Mouse (Mus musculus) ES-Bruce4 (cell line): ENCODE measurements around the gene Kctd13. TPM values are rescaled to one million over a fixed set of nuclear protein-coding genes. Genes with fewer than 3 reads are reported as not detected.
"Not testable (repeated sequence)": the region's sequence is repeated elsewhere in the genome, so short reads cannot be mapped to it uniquely, and the experiment has no call there.

ENCODE experiments used
- H3K27ac ChIP-seq: 2 replicates; pipeline ENCODE4 v1.5.1; 2012; ENCODE audit warnings: low read length, inconsistent platforms; ENCODE audit not compliant: insufficient read depth
- H3K27me3 ChIP-seq: 2 replicates; pipeline ENCODE4 v1.6.1; 2012; ENCODE audit warnings: mild to moderate bottlenecking, low read length, inconsistent platforms; ENCODE audit not compliant: control insufficient read depth, poor library complexity, insufficient read depth, severe bottlenecking
- H3K36me3 ChIP-seq: 2 replicates; pipeline ENCODE4 v1.6.1; 2012; ENCODE audit warnings: inconsistent platforms, mild to moderate bottlenecking, low read length, moderate library complexity; ENCODE audit not compliant: control insufficient read depth, poor library complexity, insufficient read depth, severe bottlenecking
- H3K4me1 ChIP-seq: one replicate; pipeline ENCODE4 v1.8.1; 2011; ENCODE audit warnings: low read length; ENCODE audit not compliant: control insufficient read depth, insufficient read depth
- H3K4me3 ChIP-seq: 2 replicates; pipeline ENCODE4 v1.5.1; 2011; ENCODE audit warnings: low read depth, mild to moderate bottlenecking, low read length
- H3K9ac ChIP-seq: 2 replicates; pipeline ENCODE4 v1.6.1; 2012; ENCODE audit warnings: low read depth, mild to moderate bottlenecking, inconsistent platforms; ENCODE audit not compliant: poor library complexity, severe bottlenecking
- H3K9me3 ChIP-seq: replicated peaks from 2 replicates; pipeline ENCODE4 v1.6.1; 2012; ENCODE audit warnings: mild to moderate bottlenecking, low read length, inconsistent platforms; ENCODE audit not compliant: control insufficient read depth, poor library complexity, insufficient read depth, severe bottlenecking
- CTCF ChIP-seq: IDR thresholded peaks from one replicate; pipeline ENCODE4 v1.8.1; 2011; ENCODE audit warnings: low read depth, low read length
- EP300 ChIP-seq: IDR thresholded peaks from 2 replicates; pipeline ENCODE4 v1.6.1; 2011; ENCODE audit warnings: low read depth, low read length; ENCODE audit not compliant: insufficient read depth
- POLR2A ChIP-seq: IDR thresholded peaks from one replicate; pipeline ENCODE4 v1.8.1; 2011; ENCODE audit warnings: low read length; ENCODE audit not compliant: insufficient read depth
- polyA plus RNA-seq: library from polyadenylated mRNA; stranded (reverse); fragments of >200 nt; gene quantifications from 2 replicates; pipeline ENCODE4 v1.2.4, GENCODE M21; 2011; ENCODE audit warnings: low read depth; ENCODE audit not compliant: missing spikeins, insufficient read depth, insufficient read length

The Kctd13 gene
- polyA plus RNA-seq, 1 experiment: 26.8 TPM

- Histone ChIP-seq H3K4me3 (no peak overlapping the region), H3K9ac (no peak overlapping the region), H3K27ac (no peak overlapping the region), H3K9me3 (no peaks in the 10 kb centered on the region), H3K36me3 (no peaks in the 10 kb centered on the region), H3K4me1 (no peaks in the 10 kb centered on the region), H3K27me3 (no peaks in the 10 kb centered on the region)
- no peak for TF ChIP-seq CTCF
- no peak for TF ChIP-seq EP300
- TF ChIP-seq POLR2A: no peak
Observed at GRCm38 (mm10) chr7:126896912-126897311, 31.8 kb upstream of the Kctd13 start.

- H3K27ac ChIP-seq: no peak overlapping the region
- H3K4me1 ChIP-seq: no peaks in the 10 kb centered on the region
- no peaks in the 10 kb centered on the region for H3K9me3 ChIP-seq
- no peaks in the 10 kb centered on the region for H3K27me3 ChIP-seq
- H3K9ac ChIP-seq: peak overlapping the region; percentile 43
- TF ChIP-seq POLR2A (no peak), EP300 (no peak), CTCF (no peak)
- no peaks in the 10 kb centered on the region for H3K36me3 ChIP-seq
- H3K4me3 ChIP-seq: peak overlapping the region; percentile 71
Observed at GRCm38 (mm10) chr7:126897390-126898101, 31.1 kb upstream of the Kctd13 start.

DNA sequence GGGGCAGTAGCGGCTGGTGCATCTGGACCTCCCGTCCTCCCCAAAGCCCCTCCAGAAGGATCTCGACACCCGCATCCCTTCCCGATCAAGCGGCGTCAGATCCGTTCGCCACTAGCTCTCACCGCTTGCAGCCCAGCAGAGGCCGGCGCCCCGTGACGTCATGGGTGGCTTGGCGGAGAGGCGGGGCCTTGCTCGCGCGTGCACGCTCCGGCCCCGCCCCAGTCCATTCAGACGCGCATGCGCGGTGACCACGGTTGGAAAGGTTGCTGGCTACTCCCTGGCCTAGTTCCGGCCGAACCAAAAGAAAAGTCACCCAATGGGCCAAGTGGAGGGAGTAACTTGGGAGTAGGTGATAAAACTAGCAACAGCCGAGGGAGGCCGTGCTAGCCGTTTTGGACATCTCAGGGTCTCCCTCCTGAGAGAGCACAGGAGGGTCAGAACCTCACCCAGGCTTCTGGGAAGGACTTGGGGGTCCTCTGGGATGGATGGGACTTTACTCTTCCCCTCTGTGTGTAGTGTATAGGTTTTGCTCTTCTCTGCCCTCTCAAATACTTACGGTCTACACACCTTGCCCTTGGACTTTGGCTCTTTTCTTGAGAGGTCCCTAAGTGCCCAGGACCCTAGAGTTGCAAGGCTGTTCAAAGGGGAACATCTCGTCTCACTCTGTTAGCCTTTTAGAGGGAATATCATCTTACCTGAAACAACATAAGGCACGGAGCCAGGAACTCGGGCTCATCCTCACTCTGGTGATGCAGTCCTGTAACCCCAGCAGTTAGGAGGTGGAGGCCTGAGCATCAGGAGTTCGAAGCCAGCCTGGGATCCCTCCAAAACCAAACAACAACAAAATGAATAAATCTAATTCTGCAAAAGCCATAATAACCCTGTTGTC lies 30.3 kb upstream of the Kctd13 start:
- no peaks in the 10 kb centered on the region for H3K36me3 ChIP-seq
- H3K27me3 ChIP-seq: no peaks in the 10 kb centered on the region
- no peaks in the 10 kb centered on the region for H3K9me3 ChIP-seq
- no peaks in the 10 kb centered on the region for H3K4me1 ChIP-seq
- H3K9ac ChIP-seq: peak overlapping the region; percentile 43
- 0 out of 2 replicates have a peak overlapping the region, but pooled peaks have one; percentile 2 for H3K27ac ChIP-seq
- TF ChIP-seq POLR2A: peak; percentile 67
- TF ChIP-seq CTCF: no peak
- H3K4me3 ChIP-seq: peak overlapping the region; percentile 71

DNA sequence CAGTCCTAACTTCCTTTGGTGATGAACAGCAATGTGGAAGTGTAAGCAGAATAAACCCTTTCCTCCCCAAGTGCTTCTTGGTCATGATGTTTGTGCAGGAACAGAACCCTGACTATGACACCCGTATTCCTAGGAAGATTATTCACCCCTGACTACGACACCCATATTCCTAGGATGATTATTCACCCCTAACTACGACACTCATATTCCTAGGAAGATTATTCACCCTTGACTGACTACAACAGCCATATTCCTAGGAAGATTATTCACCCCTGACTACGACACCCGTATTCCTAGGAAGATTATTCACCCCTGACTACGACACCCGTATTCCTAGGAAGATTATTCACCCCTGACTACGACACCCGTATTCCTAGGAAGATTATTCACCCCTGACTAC lies 28.9 kb upstream of the Kctd13 start:
- H3K9me3 ChIP-seq, H3K27ac ChIP-seq, H3K9ac ChIP-seq, H3K4me1 ChIP-seq, H3K36me3 ChIP-seq, H3K27me3 ChIP-seq, H3K4me3 ChIP-seq: not testable (repeated sequence)

- H3K36me3 ChIP-seq: no peaks in the 10 kb centered on the region
- H3K4me3 ChIP-seq: no peak overlapping the region
- no peak overlapping the region for H3K27ac ChIP-seq
- H3K27me3 ChIP-seq: no peaks in the 10 kb centered on the region
- H3K9ac ChIP-seq: no peak overlapping the region
- H3K4me1 ChIP-seq: peaks cover 3% of the 10 kb centered on the region
- H3K9me3 ChIP-seq: no peaks in the 10 kb centered on the region
- TF ChIP-seq POLR2A (no peak), EP300 (no peak), CTCF (no peak)
Observed at GRCm38 (mm10) chr7:126905590-126905989, 23.1 kb upstream of the Kctd13 start.

DNA sequence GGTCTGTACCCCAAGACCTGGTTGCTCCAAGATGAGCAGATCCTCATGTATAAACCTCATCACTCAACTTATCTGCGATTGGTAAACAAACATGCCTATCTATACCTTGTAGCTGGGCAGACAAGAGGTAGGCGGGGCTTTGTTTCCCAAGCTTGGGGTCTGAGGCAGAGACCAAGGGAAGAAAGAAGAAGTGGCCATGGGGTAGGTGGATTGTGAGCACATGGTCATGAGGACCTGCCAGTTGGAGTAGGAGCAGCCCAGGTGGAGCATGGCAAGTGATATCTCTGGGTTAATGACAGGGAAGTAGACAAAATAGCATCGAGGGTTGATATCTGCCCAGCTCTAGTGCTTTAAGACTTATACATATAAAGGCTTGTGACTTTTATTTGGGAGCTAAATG lies 13.8 kb upstream of the Kctd13 start:
- H3K27ac ChIP-seq: no peak overlapping the region
- H3K4me1 ChIP-seq: no peaks in the 10 kb centered on the region
- no peak overlapping the region for H3K9ac ChIP-seq
- TF ChIP-seq EP300: no peak
- TF ChIP-seq POLR2A: no peak
- H3K36me3 ChIP-seq: no peaks in the 10 kb centered on the region
- no peaks in the 10 kb centered on the region for H3K9me3 ChIP-seq
- H3K4me3 ChIP-seq: no peak overlapping the region
- H3K27me3 ChIP-seq: no peaks in the 10 kb centered on the region

- H3K4me3 ChIP-seq, H3K9ac ChIP-seq, H3K27me3 ChIP-seq, H3K9me3 ChIP-seq, H3K36me3 ChIP-seq, H3K4me1 ChIP-seq, H3K27ac ChIP-seq: not testable (repeated sequence)
Observed at GRCm38 (mm10) chr7:126918356-126918755, 10.3 kb upstream of the Kctd13 start.
